Mouse (Mus musculus) monocyte, adult 2 months (primary cell): ENCODE measurements around the gene Ksr2.
"Not testable (repeated sequence)": the region's sequence is repeated elsewhere in the genome, so short reads cannot be mapped to it uniquely, and the experiment has no call there.

ENCODE experiments used
- DNase-seq, 2 experiments: peaks; one replicate each; pipeline ENCODE4 v3.0.0; 2022; ENCODE audit warnings: low spot score in 2 of 2, low read depth in 1 of 2

Gene Ksr2

DNA sequence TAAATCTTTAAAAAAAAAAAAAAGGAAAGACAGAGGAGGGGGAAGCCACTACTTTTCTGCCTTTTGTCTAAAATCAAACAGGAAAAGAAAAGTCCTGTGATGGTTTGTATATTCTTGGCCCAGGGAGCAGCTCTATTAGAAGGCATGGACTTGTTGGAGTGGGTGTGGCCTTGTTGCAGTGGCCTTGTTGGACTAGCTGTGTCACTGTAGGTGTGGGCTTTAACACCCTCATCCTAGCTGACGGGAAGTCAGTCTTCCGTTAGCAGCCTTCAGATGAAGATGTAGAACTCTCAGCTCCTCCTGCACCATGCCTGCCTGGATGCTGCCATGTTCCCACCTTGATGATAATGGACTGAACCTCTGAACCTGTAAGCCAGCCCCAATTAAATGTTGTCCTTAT is 9.1 kb upstream of the Ksr2 start:
- not testable (repeated sequence) for DNase-seq

- no peak for DNase-seq
Observed at GRCm38 (mm10) chr5:117408216-117408615, 5.6 kb upstream of the Ksr2 start.

- DNase-seq: no peak
Observed at GRCm38 (mm10) chr5:117409369-117409768, 4.4 kb upstream of the Ksr2 start.

- no peak for DNase-seq
Observed at GRCm38 (mm10) chr5:117414611-117415010, 811 bp downstream of the Ksr2 start.

DNA sequence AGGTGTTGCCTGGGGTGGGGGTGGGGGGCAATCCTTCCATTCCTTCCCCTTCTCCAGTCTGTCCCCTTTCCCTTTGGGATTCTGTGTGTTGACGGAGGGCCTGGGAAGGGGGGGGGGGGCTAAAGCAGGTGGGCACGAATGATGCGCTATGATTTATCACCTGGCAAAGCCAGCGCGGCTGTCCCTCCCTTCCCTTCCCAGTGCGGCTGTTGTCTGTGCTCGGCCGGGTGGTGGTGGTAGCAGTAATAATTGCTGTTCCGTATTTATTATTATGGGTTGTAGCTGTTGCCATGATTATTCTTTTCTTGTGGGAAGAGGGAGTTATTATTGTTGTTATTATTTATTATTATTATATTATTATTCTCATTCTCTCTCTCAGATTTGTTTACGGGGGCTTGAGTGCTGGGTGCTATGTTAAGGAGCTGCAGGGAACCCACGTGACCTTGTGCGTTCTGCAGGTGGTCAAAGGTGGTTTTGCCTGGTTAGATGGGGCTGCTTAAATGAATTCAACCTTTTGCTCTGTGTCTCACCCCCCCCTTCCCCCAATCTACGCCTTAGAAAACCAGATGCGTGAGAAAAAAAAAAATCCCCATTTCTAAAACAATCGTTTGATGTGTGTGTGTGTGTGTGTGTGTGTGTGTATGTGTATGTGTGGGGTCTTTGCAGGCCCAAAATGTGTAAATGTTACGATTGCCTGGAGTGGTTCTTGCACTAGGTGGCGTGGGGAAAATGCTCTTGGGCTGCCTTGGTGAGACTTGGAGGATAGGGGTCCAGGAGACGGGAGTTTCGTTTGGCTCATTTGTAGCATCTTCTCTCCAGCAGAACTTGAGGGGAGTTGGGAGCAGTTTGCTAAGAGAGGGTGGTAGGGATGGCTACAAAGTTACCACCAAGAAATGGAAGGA is 1.5 kb downstream of the Ksr2 start:
- DNase-seq: no peak

- DNase-seq: no peak
Observed at GRCm38 (mm10) chr5:117417442-117417841, 3.6 kb downstream of the Ksr2 start.

GRCm38 (mm10) chr5:117433501-117433900 is 19.7 kb downstream of the Ksr2 start:
- not testable (repeated sequence) for DNase-seq

DNA sequence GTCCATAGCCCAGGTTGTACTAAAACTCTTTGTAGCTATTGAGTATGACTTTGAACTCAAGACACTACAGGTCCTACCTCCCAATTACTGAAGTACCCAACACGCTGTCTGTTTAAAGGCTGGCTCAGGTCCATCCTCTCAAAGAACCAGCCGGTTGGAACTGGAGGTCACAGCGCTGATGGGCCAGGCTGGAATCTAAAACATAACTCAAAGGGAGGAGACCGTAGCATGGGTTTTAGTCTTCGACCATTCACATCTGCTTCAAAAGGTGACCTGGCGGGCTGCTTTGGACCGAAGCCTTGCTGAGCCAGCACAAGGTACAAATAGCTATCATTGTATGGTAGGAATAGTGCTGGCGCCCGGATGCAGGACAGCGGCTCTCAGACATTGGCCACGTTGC is 26.5 kb downstream of the Ksr2 start:
- DNase-seq: no peak

DNA sequence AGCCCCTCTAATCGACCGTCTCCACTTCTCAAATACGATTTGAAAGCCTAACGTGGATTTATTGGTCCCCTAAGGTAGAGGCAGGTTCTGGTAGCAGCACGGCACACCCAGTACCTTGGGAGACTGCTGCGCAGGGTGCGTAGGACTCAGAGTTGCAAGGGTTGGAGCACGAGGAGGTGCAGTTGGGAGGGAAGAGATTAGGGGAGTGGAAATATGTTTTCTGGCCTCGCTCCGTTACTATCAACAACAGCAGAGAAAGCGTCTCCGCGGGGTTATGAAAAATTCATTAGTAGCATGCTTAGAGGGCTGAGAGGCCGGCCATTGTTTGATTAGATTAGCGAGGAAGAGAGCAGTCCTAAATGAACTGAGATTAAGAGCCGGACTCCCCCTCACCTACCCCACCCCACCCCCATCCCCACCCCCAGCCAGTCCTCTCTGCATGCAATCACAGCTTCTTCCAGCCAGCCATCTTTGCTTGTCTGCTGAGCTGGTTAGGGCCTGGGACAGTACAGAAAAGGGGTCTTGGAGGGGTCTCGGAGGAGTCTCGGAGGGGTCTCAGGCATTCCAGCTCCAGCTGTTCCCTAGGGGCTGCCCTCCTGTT is 27.5 kb downstream of the Ksr2 start:
- no peak for DNase-seq

GRCm38 (mm10) chr5:117442157-117442765 is 28.5 kb downstream of the Ksr2 start:
- no peak for DNase-seq

- no peak for DNase-seq
Observed at GRCm38 (mm10) chr5:117443141-117443540, 29.3 kb downstream of the Ksr2 start.

GRCm38 (mm10) chr5:117443902-117444301 is 30.1 kb downstream of the Ksr2 start:
- no peak for DNase-seq

DNA sequence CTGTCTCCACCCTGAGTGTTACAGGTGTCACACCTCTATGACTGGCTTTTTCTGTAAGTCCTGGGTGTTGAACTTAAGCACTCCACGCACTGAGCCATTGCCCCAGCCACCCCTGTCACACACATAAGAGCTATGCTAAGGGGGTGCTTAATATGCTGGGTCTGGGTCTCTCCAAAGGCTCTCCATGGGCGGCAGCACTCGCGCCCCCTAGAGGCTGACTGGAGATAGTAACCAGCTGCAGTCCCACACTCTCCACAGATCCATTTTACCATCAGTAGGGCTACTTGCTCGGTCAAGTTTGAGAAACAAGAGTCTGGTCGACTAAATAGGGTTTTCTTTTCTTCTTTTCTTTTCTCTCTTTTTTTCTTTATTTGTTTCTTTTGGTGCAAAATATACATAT is 33.9 kb downstream of the Ksr2 start:
- DNase-seq: no peak

GRCm38 (mm10) chr5:117452013-117452412 is 38.2 kb downstream of the Ksr2 start:
- DNase-seq: no peak

- DNase-seq: no peak
Observed at GRCm38 (mm10) chr5:117455546-117455945, 41.7 kb downstream of the Ksr2 start.

GRCm38 (mm10) chr5:117457121-117457520 is 43.3 kb downstream of the Ksr2 start:
- DNase-seq: no peak

DNA sequence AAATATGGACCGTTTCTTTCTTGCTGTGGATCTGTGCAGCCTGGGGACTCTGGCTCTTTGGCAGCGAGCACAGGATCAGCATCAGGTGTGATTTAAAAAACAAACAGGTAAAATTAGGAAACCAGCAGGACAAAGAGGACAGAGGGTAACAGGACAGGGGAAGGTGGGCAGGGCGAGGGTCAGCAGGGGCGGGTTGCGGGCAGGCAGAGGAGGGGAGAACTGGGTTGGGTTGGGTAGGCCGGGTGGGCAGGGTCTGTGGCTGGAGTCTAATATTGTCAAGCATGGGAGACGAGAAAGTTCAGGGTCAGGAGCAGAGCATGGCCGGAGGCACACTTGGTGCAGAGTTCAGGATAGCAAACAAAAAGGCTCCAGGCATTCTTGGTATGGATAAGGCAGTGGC is 43.8 kb downstream of the Ksr2 start:
- DNase-seq: no peak

GRCm38 (mm10) chr5:117458899-117459298 is 45.1 kb downstream of the Ksr2 start:
- no peak for DNase-seq

DNA sequence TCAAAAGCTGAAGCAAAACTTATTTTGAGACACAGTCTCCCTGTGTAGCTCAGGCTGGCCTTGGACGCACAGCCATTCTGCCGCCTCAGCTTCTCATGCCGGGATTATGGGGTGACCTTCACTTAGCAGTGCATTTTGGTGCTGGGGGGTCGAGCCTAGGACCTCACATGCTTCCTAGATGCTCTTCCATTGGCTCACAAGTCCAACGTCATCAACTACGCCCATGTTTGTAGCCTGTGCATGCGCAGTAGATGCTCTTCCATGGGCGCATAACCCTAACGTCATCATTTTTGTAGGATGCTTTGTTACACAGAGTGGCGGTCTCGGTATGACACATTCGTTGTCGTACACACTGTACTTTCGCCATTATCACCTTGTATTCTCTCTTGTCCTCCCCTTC is 46.5 kb downstream of the Ksr2 start:
- DNase-seq: no peak

DNA sequence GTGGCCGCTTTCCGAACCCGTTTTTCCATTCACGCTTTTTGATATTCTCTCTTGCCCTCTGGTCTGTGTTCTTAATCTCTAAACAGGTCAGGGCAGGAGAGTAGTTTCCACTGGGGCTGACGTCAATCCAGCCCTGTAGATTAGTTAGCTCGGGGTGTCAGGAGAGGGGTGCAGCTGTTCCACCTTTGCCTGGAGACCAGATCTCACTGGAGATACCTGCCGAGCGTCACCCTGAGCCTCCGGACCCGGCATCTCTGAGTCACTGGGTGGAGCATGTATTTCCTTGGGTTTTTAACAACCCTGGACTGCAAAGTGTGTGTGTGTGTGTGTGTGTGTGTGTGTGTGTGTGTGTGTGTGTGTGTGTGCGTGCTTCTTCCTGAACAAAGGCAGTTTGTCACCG is 53.3 kb downstream of the Ksr2 start:
- no peak for DNase-seq

- no peak for DNase-seq
Observed at GRCm38 (mm10) chr5:117468961-117469360, 55.2 kb downstream of the Ksr2 start.

GRCm38 (mm10) chr5:117469572-117469971 is 55.8 kb downstream of the Ksr2 start:
- no peak for DNase-seq
